Mouse (Mus musculus) hindbrain, embryonic 10.5 days (tissue): ENCODE results near the gene Tfap4. TPM values are rescaled to one million over a fixed set of nuclear protein-coding genes. Genes with fewer than 3 reads are reported as not detected.
A peak's percentile ranks its signal among the peaks of the same experiment; 100 is the strongest.

Experiments
- DNase-seq: peaks from one replicate; pipeline ENCODE4 v3.0.0-alpha.2; 2017; ENCODE audit warnings: low spot score
- H3K27ac ChIP-seq: fragments of 300-500 bp; sonication (generic); 2 replicates; pipeline ENCODE4 v1.5.1; 2016; ENCODE audit warnings: mild to moderate bottlenecking, moderate library complexity
- H3K27me3 ChIP-seq: fragments of 300-500 bp; sonication (generic); 2 replicates; pipeline ENCODE4 v1.6.1; 2016; ENCODE audit warnings: mild to moderate bottlenecking; ENCODE audit not compliant: poor library complexity, insufficient read depth, severe bottlenecking
- H3K36me3 ChIP-seq: fragments of 300-500 bp; sonication (generic); 2 replicates; pipeline ENCODE4 v1.6.1; 2016; ENCODE audit warnings: mild to moderate bottlenecking, moderate library complexity
- H3K4me1 ChIP-seq: fragments of 300-500 bp; sonication (generic); replicated peaks from 2 replicates; pipeline ENCODE4 v1.6.1; 2016; ENCODE audit warnings: mild to moderate bottlenecking
- H3K4me3 ChIP-seq: fragments of 300-500 bp; sonication (generic); 2 replicates; pipeline ENCODE4 v1.5.1; 2016; ENCODE audit warnings: mild to moderate bottlenecking, moderate library complexity
- H3K9me3 ChIP-seq: fragments of 300-500 bp; sonication (generic); 2 replicates; pipeline ENCODE4 v1.6.1; 2016; ENCODE audit warnings: mild to moderate bottlenecking, moderate library complexity
- WGBS: fragments of 180-500 bp; shearing (Covaris S2); methylation state at CpG from one replicate; pipeline ENCODE4 v1.1.7; 2016; 5-methylcytosine and 5-hydroxymethylcytosine counted together
- polyA plus RNA-seq: library from polyadenylated mRNA; unstranded; fragments of >200 nt; fragmentation: Nextera tagmentation; extraction: Ambion mirVana; gene quantifications from 2 replicates; pipeline ENCODE4 v1.2.1, GENCODE M21; 2016

The Tfap4 gene
- polyA plus RNA-seq, 1 experiment from 2014 or later = 21.3 TPM

GRCm38 (mm10) chr16:4558384-4558979 is 1.2 kb downstream of the Tfap4 start:
- peaks cover 10% of the 10 kb centered on the region for H3K36me3 ChIP-seq
- WGBS = under 1% methylated on average over 38 of the region's 38 CpGs
- H3K9me3 ChIP-seq = no peaks in the 10 kb centered on the region
- H3K27me3 ChIP-seq = no peaks in the 10 kb centered on the region
- DNase-seq = peak; percentile 92
- peak overlapping the region; percentile 81 for H3K4me3 ChIP-seq
- H3K4me1 ChIP-seq = peaks cover 27% of the 10 kb centered on the region
- peak overlapping the region; percentile 96 for H3K27ac ChIP-seq

DNA sequence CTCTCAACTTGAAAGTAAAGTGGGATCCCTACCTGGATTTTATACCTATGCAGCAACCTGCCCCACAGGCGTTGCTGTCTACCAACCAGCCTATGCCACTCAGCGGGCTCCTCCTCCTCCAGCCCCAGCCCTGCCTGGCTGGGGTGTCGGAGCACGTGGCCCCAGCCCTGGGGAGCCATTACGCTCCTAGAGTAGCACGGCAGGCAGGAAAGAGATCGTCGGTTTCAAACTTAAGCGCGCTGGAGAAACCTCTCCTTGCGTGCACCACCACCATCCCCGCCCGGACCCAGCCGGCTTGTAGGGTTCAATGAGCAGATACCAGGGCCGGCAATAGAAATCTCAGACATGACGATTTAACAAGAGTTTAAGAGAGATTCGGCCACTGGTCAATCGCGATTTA is 1.7 kb downstream of the Tfap4 start:
- 0% methylated on average over 19 of the region's 19 CpGs for WGBS
- peak overlapping the region; percentile 81 for H3K4me3 ChIP-seq
- H3K27ac ChIP-seq = peak overlapping the region; percentile 96
- H3K4me1 ChIP-seq = peaks cover 32% of the 10 kb centered on the region
- peaks cover 12% of the 10 kb centered on the region for H3K36me3 ChIP-seq
- H3K9me3 ChIP-seq = no peaks in the 10 kb centered on the region
- H3K27me3 ChIP-seq = no peaks in the 10 kb centered on the region
- DNase-seq = no peak

- no peak for DNase-seq
- Histone ChIP-seq H3K4me3 (peak overlapping the region; percentile 81), H3K4me1 (peaks cover 40% of the 10 kb centered on the region), H3K9me3 (no peaks in the 10 kb centered on the region), H3K36me3 (peaks cover 19% of the 10 kb centered on the region), H3K27me3 (no peaks in the 10 kb centered on the region), H3K27ac (peak overlapping the region; percentile 96)
- WGBS = 84% methylated on average over 1 of the region's 1 CpGs
These were observed 2.6 kb downstream of the Tfap4 start for GRCm38 (mm10) chr16:4557085-4557484.

DNA sequence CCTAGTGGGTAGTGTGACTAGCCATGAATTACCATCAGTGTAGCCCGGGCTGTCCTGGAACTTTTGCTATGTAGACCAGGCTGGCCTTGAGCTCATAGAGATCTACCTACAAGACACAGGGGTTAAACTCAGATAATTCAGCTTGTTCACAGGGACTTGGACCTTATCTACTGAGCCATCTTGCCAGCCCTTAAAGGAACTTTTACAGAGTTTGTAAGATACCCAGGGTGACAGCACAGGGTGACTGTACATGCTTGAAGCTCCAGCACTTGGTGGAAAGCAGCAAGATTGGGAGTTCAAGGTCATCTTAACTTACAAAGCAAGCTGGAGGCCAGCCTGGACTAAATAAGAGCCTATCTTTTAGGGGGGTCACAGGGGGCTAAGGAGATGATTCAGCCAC is 4.1 kb downstream of the Tfap4 start:
- 95% methylated on average over 1 of the region's 1 CpGs for WGBS
- Histone ChIP-seq H3K4me3 (no peak overlapping the region), H3K4me1 (peaks cover 47% of the 10 kb centered on the region), H3K27me3 (no peaks in the 10 kb centered on the region), H3K36me3 (peaks cover 34% of the 10 kb centered on the region), H3K9me3 (no peaks in the 10 kb centered on the region), H3K27ac (no peak overlapping the region)
- DNase-seq = no peak

- Histone ChIP-seq H3K27me3 (no peaks in the 10 kb centered on the region), H3K4me1 (peaks cover 40% of the 10 kb centered on the region), H3K36me3 (peaks cover 54% of the 10 kb centered on the region), H3K27ac (peak overlapping the region; percentile 70), H3K4me3 (peak overlapping the region; percentile 18; the same call in 1 of the 2 replicates), H3K9me3 (no peaks in the 10 kb centered on the region)
- WGBS = 59% methylated on average over 6 of the region's 6 CpGs
- peak; percentile 49 for DNase-seq
These were observed 6.7 kb downstream of the Tfap4 start for GRCm38 (mm10) chr16:4552829-4553550.

GRCm38 (mm10) chr16:4551885-4552284 is 7.8 kb downstream of the Tfap4 start:
- H3K27me3 ChIP-seq = no peaks in the 10 kb centered on the region
- no peaks in the 10 kb centered on the region for H3K9me3 ChIP-seq
- H3K36me3 ChIP-seq = peaks cover 61% of the 10 kb centered on the region
- no peak overlapping the region; the same call in 1 of the 2 replicates for H3K27ac ChIP-seq
- 92% methylated on average over 12 of the region's 12 CpGs for WGBS
- no peak overlapping the region for H3K4me3 ChIP-seq
- no peak for DNase-seq
- peaks cover 29% of the 10 kb centered on the region for H3K4me1 ChIP-seq

DNA sequence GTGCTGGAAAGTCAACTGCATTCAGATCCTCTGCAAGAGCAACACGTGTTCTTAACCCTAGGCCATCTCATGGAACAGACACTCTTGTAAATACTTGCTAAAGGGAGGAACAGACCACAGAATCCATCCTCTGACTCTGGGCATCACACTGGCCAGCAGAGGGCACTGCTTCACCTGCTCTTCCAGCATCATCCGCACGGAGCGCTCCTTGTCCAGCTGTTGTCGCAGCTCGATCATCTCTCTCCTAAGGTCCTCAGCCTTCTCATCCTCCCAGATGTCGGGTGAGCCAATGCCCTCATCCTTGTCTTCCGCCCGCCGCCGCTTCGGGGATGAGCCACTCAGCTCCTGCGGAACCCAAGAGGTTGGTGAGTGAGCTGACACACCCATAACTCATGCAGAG is 8.6 kb downstream of the Tfap4 start:
- DNase-seq = peak; percentile 71
- peaks cover 25% of the 10 kb centered on the region for H3K4me1 ChIP-seq
- H3K36me3 ChIP-seq = peaks cover 66% of the 10 kb centered on the region
- no peak overlapping the region for H3K27ac ChIP-seq
- no peak overlapping the region for H3K4me3 ChIP-seq
- H3K9me3 ChIP-seq = no peaks in the 10 kb centered on the region
- 44% methylated on average over 13 of the region's 13 CpGs for WGBS
- H3K27me3 ChIP-seq = no peaks in the 10 kb centered on the region

- H3K36me3 ChIP-seq = peaks cover 78% of the 10 kb centered on the region
- H3K4me3 ChIP-seq = no peak overlapping the region
- WGBS = 92% methylated on average over 18 of the region's 18 CpGs
- H3K27ac ChIP-seq = no peak overlapping the region
- H3K27me3 ChIP-seq = no peaks in the 10 kb centered on the region
- no peaks in the 10 kb centered on the region for H3K9me3 ChIP-seq
- peaks cover 25% of the 10 kb centered on the region for H3K4me1 ChIP-seq
- DNase-seq = no peak
These were observed 10.5 kb downstream of the Tfap4 start for GRCm38 (mm10) chr16:4548953-4549688.

DNA sequence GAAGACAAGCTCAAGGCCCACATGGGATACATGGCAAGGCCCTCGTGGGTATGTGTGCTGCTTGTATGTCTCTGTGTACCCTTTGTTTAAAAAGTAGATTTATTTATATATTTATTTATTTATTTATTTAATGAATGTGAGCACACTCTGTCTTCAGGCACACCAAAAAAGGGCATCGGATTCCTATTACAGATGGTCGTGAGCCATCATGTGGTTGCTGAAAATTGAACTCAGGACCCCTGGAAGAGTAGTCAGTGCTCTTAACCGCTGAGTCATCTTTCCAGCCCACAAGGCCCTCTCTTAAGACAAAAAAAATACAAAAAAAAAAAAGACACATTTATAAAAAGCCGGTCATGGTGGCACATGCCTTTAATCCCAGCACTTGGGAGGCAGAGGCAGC is 12.0 kb downstream of the Tfap4 start:
- Histone ChIP-seq H3K36me3 (peaks cover 73% of the 10 kb centered on the region), H3K27ac (no peak overlapping the region), H3K9me3 (no peaks in the 10 kb centered on the region), H3K4me1 (peaks cover 14% of the 10 kb centered on the region), H3K27me3 (no peaks in the 10 kb centered on the region), H3K4me3 (no peak overlapping the region)
- WGBS = 95% methylated on average over 5 of the region's 5 CpGs
- no peak for DNase-seq

GRCm38 (mm10) chr16:4546838-4547237 is 12.8 kb downstream of the Tfap4 start:
- no peak overlapping the region for H3K4me3 ChIP-seq
- no peak for DNase-seq
- H3K9me3 ChIP-seq = no peaks in the 10 kb centered on the region
- no peak overlapping the region for H3K27ac ChIP-seq
- peaks cover 65% of the 10 kb centered on the region for H3K36me3 ChIP-seq
- peaks cover 7% of the 10 kb centered on the region; the same call in 1 of the 2 replicates for H3K4me1 ChIP-seq
- no peaks in the 10 kb centered on the region for H3K27me3 ChIP-seq
- 92% methylated on average over 8 of the region's 8 CpGs for WGBS

- no peaks in the 10 kb centered on the region for H3K27me3 ChIP-seq
- H3K36me3 ChIP-seq = peaks cover 51% of the 10 kb centered on the region
- no peak overlapping the region for H3K27ac ChIP-seq
- no peak for DNase-seq
- H3K4me1 ChIP-seq = no peaks in the 10 kb centered on the region; the same call in 1 of the 2 replicates
- 86% methylated on average over 9 of the region's 9 CpGs for WGBS
- no peak overlapping the region for H3K4me3 ChIP-seq
- H3K9me3 ChIP-seq = no peaks in the 10 kb centered on the region
These were observed 14.8 kb downstream of the Tfap4 start for GRCm38 (mm10) chr16:4544845-4545244.

- H3K4me3 ChIP-seq = no peak overlapping the region
- no peaks in the 10 kb centered on the region for H3K9me3 ChIP-seq
- 78% methylated on average over 3 of the region's 3 CpGs for WGBS
- H3K4me1 ChIP-seq = no peaks in the 10 kb centered on the region; the same call in 1 of the 2 replicates
- peaks cover 35% of the 10 kb centered on the region for H3K36me3 ChIP-seq
- H3K27ac ChIP-seq = no peak overlapping the region
- DNase-seq = no peak
- no peaks in the 10 kb centered on the region for H3K27me3 ChIP-seq
These were observed 16.4 kb downstream of the Tfap4 start for GRCm38 (mm10) chr16:4543266-4543665.
